Mouse (Mus musculus): ENCODE data around the gene Acsbg1. TPM values are rescaled to one million over a fixed set of nuclear protein-coding genes. Genes with fewer than 3 reads are reported as not detected.
A peak's percentile ranks its signal among the peaks of the same experiment; 100 is the strongest.
"Not testable (repeated sequence)": the region's sequence is repeated elsewhere in the genome, so short reads cannot be mapped to it uniquely, and the experiment has no call there.

Gene Acsbg1
- total RNA-seq, 2 experiments from 2014 or later: not detected

GRCm38 (mm10) chr9:54628752-54629151, 32.9 kb downstream of the Acsbg1 start:
- ATAC-seq (replicated peaks; ENCODE audit: low FRiP score, poor library complexity, severe bottlenecking): no peak

DNA sequence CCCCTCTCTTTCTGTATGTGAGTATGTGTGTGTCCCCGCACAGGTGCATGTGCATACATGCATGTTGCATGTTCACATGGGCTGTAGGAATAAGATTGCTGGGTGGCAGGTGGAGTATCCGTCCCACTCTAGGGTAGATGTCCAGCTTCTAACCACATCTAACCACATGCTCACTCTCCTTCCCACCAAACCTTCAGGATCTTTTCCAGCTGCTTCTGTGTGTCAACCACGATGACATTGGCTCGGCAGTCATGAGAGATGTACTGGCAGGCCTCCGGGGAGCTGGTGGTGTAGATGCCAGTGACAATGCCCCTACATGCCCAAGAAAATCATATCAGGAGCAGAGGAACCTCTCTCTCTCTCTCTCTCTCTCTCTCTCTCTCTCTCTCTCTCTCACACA, 34.4 kb downstream of the Acsbg1 start:
- ATAC-seq (replicated peaks; ENCODE audit: low FRiP score, poor library complexity, severe bottlenecking): no peak

DNA sequence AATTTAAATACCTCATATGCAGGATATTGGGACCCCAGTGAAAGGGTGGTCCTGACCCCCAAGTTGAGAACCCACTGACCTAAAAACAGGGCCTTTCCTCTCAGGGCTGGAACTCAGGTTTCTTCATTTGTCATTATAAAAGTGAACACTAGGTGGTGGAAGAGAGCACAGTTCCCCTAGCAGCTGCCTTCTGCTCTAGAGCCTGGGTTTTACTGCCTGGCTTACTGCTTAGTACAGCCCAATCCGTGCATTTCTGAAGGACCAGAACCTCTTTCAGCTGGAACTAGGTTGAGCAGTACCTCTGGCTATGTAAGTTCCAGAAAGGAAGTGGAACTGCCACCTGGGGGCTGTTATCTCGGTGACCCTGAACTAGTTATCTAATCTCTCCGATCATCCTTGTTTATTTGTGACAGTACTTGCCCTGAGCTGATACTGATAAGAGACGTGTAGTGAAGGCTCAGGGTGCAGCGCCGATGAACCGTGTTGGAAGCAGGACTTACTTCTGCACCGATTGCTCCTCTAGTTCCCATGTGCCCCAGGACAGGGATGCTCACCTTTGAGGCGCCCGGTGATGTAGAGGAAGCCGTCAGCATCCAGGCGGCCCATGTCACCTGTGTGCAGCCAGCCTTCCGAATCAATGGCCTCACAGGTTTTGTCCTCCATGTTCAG, 47.4 kb downstream of the Acsbg1 start:
- peak; percentile 71 for ATAC-seq (replicated peaks; ENCODE audit: low FRiP score, poor library complexity, severe bottlenecking)

DNA sequence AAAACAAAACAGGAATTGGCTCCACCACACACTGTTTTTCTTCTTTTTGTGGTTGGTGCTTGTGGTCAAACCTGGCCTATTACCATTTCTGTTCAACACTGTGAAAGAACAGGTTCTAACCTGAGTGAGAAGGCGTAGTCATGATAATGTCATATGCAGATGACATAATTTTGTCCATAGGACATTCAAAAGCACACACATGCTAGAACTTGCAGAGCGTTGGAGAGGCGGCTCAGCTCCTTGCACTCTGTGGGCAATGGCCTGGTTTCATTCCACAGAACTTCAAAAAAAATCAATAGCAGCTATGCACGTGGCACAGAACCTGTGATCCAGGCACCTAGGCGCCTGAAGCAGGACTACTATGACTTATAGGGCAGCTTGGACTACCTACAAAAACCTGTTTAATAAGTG, 48.9 kb downstream of the Acsbg1 start:
- no peak for ATAC-seq (replicated peaks; ENCODE audit: low FRiP score, poor library complexity, severe bottlenecking)

DNA sequence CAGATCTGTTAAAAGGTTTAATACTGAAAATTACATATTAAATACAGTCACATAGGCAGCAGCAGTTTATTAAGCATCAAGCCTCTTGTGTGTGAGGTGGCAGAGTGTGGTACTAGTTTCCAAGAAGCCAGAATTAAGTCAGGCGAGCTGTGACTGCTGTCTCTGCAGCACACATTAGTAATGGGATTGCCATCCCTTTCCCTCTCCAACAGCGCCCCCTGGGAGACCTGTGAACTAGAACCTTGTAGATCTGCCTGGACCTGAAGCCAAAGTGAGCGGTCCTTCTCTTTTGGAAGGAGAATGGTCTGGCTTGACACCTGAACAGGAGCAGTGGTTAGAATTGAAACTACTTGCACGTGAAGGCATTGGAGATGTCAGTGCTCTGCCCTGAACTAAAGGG, 56.8 kb downstream of the Acsbg1 start:
- no peak for ATAC-seq (replicated peaks; ENCODE audit: low FRiP score, poor library complexity, severe bottlenecking)

DNA sequence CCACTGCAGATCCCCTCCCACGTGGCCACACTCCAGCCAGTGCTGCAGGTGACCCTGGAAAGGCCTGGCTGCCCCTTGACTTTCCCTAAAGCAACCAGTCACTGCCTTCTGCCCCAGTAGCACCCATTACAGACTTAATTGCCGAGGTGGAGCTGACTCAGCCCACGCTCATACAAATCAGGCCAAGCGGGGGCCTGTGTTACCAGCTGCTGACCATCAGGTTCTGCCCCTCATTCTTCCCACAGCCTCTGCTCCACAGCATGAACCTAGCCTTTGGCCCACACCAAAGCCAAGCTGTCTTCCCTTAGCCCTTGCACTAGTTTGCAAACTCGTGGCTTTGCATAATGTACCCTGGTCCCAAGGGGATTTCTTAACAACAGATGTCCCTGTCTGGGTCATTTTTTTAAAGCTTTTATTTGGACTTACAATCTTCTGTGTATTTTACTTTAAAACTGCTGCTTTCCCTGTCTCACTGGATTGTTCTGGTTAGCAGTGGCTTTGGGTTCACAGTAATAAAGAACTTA, 57.5 kb downstream of the Acsbg1 start:
- ATAC-seq (replicated peaks; ENCODE audit: low FRiP score, poor library complexity, severe bottlenecking): no peak

DNA sequence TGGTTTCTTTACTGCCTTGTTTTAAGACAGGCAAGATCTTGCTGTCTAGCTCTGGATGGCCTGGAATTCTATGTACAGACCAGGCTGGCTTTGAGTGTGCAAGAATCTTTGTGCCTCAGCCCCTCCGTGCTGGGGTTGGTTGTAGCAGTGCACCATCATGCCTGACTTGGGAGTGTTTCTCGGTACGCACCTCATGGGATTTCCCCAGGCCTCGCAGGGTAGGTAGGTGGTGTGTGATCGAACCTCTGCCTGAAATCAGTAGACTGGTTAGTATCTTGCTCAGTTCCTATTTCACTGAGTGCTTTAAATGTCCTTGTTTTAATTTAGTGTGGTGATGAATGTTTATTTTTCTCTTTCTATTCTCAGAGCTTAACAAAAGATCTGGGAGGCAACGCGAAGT, 58.8 kb downstream of the Acsbg1 start:
- no peak for ATAC-seq (replicated peaks; ENCODE audit: low FRiP score, poor library complexity, severe bottlenecking)

GRCm38 (mm10) chr9:54602386-54602785, 59.3 kb downstream of the Acsbg1 start:
- no peak for ATAC-seq (replicated peaks; ENCODE audit: low FRiP score, poor library complexity, severe bottlenecking)

GRCm38 (mm10) chr9:54596752-54597465, 64.8 kb downstream of the Acsbg1 start:
- no peak for ATAC-seq (replicated peaks; ENCODE audit: low FRiP score, poor library complexity, severe bottlenecking)

- ATAC-seq (replicated peaks; ENCODE audit: low FRiP score, poor library complexity, severe bottlenecking): not testable (repeated sequence)
Measured at GRCm38 (mm10) chr9:54593652-54594051, 68.0 kb downstream of the Acsbg1 start.

DNA sequence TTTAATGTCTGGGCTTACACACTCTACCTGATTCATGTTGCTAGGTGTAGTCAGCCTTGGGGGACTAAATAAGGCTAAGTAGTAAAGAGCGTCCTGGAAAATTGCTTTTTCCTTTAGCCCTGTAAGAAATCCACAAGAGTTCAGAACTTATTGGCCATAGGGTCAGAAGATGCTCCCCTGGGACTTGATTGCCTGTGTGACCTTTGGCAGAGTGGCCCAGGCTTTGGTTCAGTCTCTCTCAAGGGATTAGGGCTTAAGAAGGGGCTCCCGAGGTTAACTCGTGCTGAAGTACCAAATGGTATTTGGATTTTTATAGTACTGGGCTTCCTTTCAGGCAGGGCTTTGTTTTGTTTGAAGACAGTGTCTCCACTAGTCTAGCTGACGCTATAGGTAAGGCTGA, 73.8 kb downstream of the Acsbg1 start:
- ATAC-seq (replicated peaks; ENCODE audit: low FRiP score, poor library complexity, severe bottlenecking): no peak

GRCm38 (mm10) chr9:54586199-54587061, 75.2 kb downstream of the Acsbg1 start, which contains the start of gene Idh3a:
TSS of gene Idh3a (plus strand) at chr9:54586334.
- peak; percentile 97 for ATAC-seq (replicated peaks; ENCODE audit: low FRiP score, poor library complexity, severe bottlenecking)

DNA sequence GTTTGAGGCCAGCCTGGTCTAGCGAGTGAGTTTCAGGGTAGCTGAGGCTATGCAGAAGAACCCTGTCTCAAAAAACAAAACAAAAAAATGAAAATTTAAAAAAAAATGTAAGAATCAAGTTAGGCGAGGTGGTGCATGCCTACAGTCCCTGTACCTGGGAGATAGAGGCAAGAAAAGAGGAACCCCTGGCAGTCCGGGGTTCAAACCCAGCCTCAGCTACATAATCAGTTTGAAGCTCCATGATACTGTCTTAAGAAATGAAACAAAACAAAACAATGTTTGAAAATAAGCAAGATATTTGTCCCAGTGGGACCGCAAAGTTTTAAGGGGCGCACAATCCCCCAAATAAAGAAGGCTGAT, 75.9 kb downstream of the Acsbg1 start:
- peak; percentile 31 for ATAC-seq (replicated peaks; ENCODE audit: low FRiP score, poor library complexity, severe bottlenecking)

DNA sequence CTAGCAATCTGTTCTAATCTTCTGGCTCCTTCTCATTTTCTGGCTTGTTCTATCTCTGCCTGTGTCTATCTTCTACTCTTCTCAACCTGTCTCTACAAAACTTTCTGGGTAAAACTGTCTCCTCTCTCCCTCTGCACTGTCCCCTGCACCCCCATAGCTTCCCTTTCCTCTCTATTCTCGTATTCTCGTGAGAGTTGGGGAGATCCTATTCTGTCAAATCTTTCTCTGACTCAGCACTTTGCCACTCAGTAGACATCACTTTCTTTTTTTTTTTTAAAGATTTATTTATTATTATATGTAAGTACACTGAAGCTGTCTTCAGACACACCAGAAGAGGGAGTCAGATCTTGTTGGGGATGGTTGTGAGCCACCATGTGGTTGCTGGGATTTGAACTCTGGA, 77.5 kb downstream of the Acsbg1 start:
- not testable (repeated sequence) for ATAC-seq (replicated peaks; ENCODE audit: low FRiP score, poor library complexity, severe bottlenecking)

DNA sequence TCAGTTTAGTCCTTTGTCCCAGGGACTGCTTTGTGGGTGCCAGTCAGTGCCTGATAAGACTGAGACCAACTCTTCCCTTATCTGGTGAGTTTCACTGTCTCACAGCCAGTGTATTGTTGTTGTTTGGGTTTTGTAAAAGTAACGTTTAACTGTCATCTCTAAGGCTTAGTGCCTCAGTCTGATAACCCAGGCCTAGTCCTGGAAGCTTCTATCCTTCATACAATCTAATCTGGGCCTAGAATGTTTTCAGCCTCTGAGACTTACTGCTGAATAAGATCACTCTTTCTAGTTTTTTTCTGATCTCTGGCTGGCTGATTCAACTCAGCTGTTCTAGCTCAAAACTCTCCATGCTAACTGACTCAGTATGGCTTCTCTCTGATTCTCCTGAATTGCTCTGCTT, 78.0 kb downstream of the Acsbg1 start:
- ATAC-seq (replicated peaks; ENCODE audit: low FRiP score, poor library complexity, severe bottlenecking): no peak

DNA sequence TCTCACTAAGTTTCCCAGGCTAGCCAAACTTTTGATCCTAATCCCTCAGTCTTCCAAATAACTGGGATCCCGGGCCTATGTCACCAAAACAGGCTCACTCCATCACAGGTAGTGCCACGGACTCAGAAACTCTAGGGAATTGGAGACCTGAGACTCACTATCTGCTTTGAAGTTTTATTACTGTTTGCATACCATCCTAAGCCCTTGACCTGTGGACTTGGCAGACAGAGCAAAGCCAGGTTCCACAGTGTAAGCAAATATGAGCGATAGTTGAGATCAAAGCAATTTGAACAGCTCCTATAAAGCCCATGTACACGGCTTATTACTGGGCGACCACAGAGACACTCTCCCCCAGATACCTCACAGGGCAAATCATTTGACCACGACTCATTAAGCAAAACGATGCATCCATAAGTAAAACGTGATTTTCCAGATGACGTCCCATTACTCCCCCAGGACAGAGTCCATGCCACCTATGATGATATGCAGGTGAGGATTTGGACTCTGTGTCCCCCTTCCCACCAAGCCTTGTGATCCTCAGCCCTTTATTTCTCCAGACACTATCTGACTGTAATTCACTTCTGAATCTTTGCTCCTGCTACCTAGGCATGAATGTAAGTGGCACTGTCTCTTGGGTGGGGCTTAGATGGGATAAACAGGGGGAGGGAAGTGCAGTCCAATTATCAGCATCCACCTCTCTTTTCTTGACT, 90.4 kb downstream of the Acsbg1 start:
- ATAC-seq (replicated peaks; ENCODE audit: low FRiP score, poor library complexity, severe bottlenecking): no peak

GRCm38 (mm10) chr9:54568732-54569131, 92.9 kb downstream of the Acsbg1 start:
- ATAC-seq (replicated peaks; ENCODE audit: low FRiP score, poor library complexity, severe bottlenecking): no peak

- no peak for ATAC-seq (replicated peaks; ENCODE audit: low FRiP score, poor library complexity, severe bottlenecking)
Measured at GRCm38 (mm10) chr9:54566958-54567357, 94.7 kb downstream of the Acsbg1 start.

GRCm38 (mm10) chr9:54560831-54561601, 100.7 kb downstream of the Acsbg1 start:
- no peak for ATAC-seq (replicated peaks; ENCODE audit: low FRiP score, poor library complexity, severe bottlenecking)
